Mouse (Mus musculus) hindbrain, embryonic 12.5 days (tissue): ENCODE results near the gene H2afy. TPM values are rescaled to one million over a fixed set of nuclear protein-coding genes. Genes with fewer than 3 reads are reported as not detected.
"Not testable (repeated sequence)": the region's sequence is repeated elsewhere in the genome, so short reads cannot be mapped to it uniquely, and the experiment has no call there.

Source experiments
- ATAC-seq: fragments of 200-750 bp; cut with Nextera tagmentation; 2 replicates; pipeline ENCODE4 v1.8.0; 2017; ENCODE audit warnings: moderate TSS enrichment; ENCODE audit not compliant: low FRiP score
- H3K27ac ChIP-seq: fragments of 300-500 bp; sonication (generic); 2 replicates; pipeline ENCODE4 v1.5.1; 2016; ENCODE audit warnings: mild to moderate bottlenecking
- H3K27me3 ChIP-seq: fragments of 300-500 bp; sonication (generic); 2 replicates; pipeline ENCODE4 v1.6.1; 2016; ENCODE audit warnings: mild to moderate bottlenecking
- H3K36me3 ChIP-seq: fragments of 300-500 bp; sonication (generic); 2 replicates; pipeline ENCODE4 v1.6.1; 2016; ENCODE audit warnings: mild to moderate bottlenecking
- H3K4me1 ChIP-seq: fragments of 300-500 bp; sonication (generic); 2 replicates; pipeline ENCODE4 v1.6.1; 2016
- H3K4me2 ChIP-seq: fragments of 300-500 bp; sonication (generic); replicated peaks from 2 replicates; pipeline ENCODE4 v1.6.1; 2016; ENCODE audit warnings: mild to moderate bottlenecking
- H3K4me3 ChIP-seq: fragments of 300-500 bp; sonication (generic); 2 replicates; pipeline ENCODE4 v1.5.1; 2016; ENCODE audit warnings: mild to moderate bottlenecking
- H3K9ac ChIP-seq: fragments of 300-500 bp; sonication (generic); 2 replicates; pipeline ENCODE4 v1.6.1; 2016; ENCODE audit warnings: mild to moderate bottlenecking, moderate library complexity
- H3K9me3 ChIP-seq: fragments of 300-500 bp; sonication (generic); replicated peaks from 2 replicates; pipeline ENCODE4 v1.6.1; 2016; ENCODE audit warnings: mild to moderate bottlenecking
- WGBS: fragments of 180-500 bp; shearing (Covaris S2); methylation state at CpG from one replicate; pipeline ENCODE4 v1.1.7; 2016; 5-methylcytosine and 5-hydroxymethylcytosine counted together
- polyA plus RNA-seq: library from polyadenylated mRNA; unstranded; fragments of >200 nt; fragmentation: Nextera tagmentation; extraction: Ambion mirVana; gene quantifications from 2 replicates; pipeline ENCODE4 v1.2.1, GENCODE M21; 2016

Gene H2afy
- polyA plus RNA-seq, 1 experiment from 2014 or later: 491 TPM

DNA sequence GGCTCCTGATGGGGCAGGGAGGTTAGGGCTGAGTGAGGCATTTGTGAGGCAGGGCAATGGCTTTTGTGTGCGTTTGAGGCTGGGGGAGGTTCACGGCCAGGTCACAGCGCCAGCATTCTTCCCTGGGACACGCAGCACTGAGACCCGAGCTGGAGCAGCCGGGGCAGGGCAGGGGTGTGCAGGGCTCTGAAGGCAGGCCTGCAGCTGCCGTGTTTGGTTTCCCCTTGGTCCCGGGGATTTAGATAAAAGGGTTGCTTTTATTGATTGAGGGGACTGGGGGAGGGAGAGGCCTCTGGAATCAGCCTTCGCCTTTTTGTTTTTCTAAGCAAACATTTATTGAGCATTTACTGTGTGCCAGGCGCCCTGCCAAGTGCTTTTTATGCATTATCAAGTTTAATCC is 83.4 kb downstream of the H2afy start:
- WGBS: 8% methylated on average over 10 of the region's 10 CpGs
- Histone ChIP-seq H3K4me2 (no peak overlapping the region), H3K27me3 (0 out of 2 replicates have a peak, but pooled peaks cover 4% of the 10 kb centered on the region), H3K9me3 (no peaks in the 10 kb centered on the region), H3K27ac (no peak overlapping the region), H3K36me3 (no peaks in the 10 kb centered on the region), H3K9ac (no peak overlapping the region), H3K4me1 (peaks cover 34% of the 10 kb centered on the region), H3K4me3 (no peak overlapping the region)
- ATAC-seq: no peak

DNA sequence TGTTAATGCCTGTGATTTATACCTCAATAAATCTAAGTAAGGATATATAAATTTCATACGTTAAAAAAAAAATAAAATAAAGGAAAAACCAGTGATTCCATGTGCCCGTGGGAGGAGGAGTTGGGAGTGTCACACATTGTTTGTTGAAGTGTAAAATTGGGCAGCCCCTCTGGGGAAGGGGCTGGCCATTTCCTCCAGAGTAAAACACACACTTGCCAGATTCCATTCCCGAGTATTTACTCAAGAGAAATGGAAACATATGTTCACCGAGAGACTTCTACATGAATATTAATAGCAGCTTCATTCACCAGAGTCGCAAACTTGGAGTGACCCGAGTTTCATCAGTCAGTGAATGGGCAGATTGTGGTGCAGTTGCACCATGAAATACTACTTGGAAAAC is 85.9 kb downstream of the H2afy start:
- 33% methylated on average over 6 of the region's 6 CpGs for WGBS
- H3K27me3 ChIP-seq: 0 out of 2 replicates have a peak, but pooled peaks cover 4% of the 10 kb centered on the region
- no peak overlapping the region for H3K4me3 ChIP-seq
- no peak overlapping the region for H3K9ac ChIP-seq
- H3K27ac ChIP-seq: no peak overlapping the region
- peaks cover 34% of the 10 kb centered on the region for H3K4me1 ChIP-seq
- ATAC-seq: no peak
- no peaks in the 10 kb centered on the region for H3K36me3 ChIP-seq
- H3K9me3 ChIP-seq: no peaks in the 10 kb centered on the region
- H3K4me2 ChIP-seq: no peak overlapping the region

DNA sequence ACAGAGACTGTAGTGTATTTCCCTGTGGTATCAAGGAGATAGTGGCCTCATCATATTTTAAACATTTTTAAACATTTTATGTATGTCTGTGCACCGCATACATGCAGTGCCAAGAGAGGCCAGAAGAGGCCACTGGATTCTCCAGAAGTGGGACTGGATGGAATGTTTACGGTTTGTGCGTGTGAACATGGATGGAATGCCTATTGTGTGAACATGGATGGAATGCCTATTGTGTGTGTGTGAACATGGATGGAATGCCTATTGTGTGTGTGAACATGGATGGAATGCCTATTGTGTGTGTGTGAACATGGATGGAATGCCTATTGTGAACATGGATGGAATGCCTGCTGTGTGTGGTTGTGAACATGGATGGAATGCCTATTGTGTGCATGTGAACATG is 93.9 kb downstream of the H2afy start:
- H3K4me1 ChIP-seq: no peaks in the 10 kb centered on the region
- no peak overlapping the region for H3K9ac ChIP-seq
- H3K27ac ChIP-seq: no peak overlapping the region
- WGBS: 88% methylated on average over 3 of the region's 3 CpGs
- ATAC-seq: no peak
- H3K4me3 ChIP-seq: no peak overlapping the region
- no peaks in the 10 kb centered on the region for H3K27me3 ChIP-seq
- no peaks in the 10 kb centered on the region for H3K9me3 ChIP-seq
- no peaks in the 10 kb centered on the region for H3K36me3 ChIP-seq
- H3K4me2 ChIP-seq: no peak overlapping the region

DNA sequence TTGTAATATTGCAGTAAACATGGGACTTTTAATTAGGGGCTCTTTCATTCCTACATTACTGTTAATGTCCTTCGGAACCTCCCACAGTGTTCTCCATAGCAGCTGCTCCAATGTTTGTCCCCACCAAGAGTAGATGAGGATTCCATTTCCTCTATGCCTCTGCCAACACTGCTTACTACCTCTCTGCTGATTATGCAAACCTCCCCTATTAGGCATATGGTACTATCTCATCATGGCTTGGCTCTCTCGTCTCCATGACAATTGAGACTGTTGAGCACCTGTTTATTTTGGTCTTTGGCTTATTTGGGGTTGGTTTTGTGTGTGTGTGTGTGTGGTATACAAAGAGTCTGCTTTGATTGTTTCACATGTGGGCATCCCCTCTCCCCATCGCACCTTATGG is 95.5 kb downstream of the H2afy start:
- Histone ChIP-seq H3K36me3 (no peaks in the 10 kb centered on the region), H3K4me1 (no peaks in the 10 kb centered on the region), H3K27me3 (no peaks in the 10 kb centered on the region), H3K9ac (no peak overlapping the region), H3K9me3 (no peaks in the 10 kb centered on the region), H3K27ac (no peak overlapping the region), H3K4me3 (no peak overlapping the region), H3K4me2 (no peak overlapping the region)
- no peak for ATAC-seq
- 79% methylated on average over 3 of the region's 3 CpGs for WGBS

DNA sequence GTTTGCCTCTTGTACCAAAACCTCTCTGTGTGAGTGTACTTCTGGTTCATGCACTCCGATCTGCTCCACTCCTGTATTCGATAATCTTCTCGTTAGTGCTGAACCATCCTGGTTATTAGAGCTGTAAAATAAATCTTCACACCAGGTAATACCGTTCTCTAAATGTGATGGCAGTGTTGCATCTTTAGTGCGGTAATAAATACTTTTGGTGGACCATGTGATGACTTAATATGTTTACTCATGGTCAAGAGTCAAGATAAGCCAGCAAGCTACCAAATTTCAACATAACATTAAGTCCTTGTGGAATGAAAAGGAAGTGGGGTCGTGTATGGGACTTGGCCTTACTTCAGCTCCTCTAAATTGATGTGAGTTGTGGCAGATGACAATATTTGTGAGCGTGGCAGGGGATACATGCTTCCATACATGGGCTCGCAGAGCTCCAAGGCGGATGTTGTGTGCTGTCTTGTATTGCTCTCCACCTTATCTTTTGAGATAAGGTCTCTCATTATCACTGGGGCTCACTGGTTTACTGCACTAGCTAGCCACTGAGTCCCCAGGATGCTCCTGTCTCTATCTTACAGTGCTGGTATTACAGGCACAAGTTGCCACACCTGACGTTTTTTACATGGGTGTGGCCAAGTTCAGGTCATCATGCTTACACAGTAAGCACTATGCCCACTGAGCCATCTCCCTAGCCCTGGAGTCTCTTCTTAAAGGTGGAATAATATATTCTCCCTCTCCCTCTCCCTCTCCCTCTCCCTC is 96.4 kb downstream of the H2afy start:
- no peaks in the 10 kb centered on the region for H3K9me3 ChIP-seq
- 83% methylated on average over 10 of the region's 10 CpGs for WGBS
- no peaks in the 10 kb centered on the region for H3K27me3 ChIP-seq
- H3K36me3 ChIP-seq: no peaks in the 10 kb centered on the region
- no peak for ATAC-seq
- no peak overlapping the region for H3K4me2 ChIP-seq
- no peak overlapping the region for H3K4me3 ChIP-seq
- no peak overlapping the region for H3K9ac ChIP-seq
- H3K27ac ChIP-seq: no peak overlapping the region
- H3K4me1 ChIP-seq: no peaks in the 10 kb centered on the region

DNA sequence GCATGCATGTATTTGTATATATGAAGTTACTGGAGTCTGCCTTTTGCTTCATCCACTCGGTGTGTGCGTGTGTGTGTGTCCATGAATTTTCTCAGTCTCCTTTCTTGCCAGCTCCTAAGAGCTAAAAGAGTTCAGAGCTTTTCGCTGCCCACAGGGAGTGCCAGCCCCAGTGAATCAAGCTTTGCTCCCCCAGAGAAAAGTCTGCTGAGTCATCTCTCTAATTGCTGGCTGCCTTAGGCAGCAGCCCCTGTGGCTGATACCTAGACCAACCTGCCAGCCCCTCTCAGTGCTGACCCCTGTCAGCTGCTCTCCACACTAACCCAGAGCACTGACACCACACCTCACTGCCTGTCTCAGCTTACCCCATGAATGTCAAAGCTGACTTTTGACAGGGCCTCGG is 107.2 kb downstream of the H2afy start:
- WGBS: 82% methylated on average over 4 of the region's 4 CpGs

DNA sequence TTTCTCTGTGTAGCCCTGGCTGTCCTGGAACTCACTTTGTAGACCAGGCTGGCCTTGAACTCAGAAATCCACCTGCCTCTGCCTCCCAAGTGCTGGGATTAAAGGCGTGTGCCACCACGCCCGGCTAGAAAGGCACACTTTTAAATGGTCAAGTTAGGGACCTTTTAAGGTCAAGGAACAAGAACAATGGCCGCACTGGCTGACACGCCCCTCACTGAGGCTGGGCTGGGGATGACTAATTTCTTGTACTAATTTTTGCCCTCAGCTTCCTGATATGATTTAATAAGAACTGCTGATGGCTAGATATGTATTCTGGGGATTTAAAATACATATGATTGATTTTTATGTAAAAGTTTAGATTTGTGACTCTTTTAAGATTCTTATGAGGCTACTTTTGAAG is 108.2 kb downstream of the H2afy start:
- WGBS: 62% methylated on average over 5 of the region's 5 CpGs
- H3K36me3 ChIP-seq, H3K4me1 ChIP-seq, H3K4me2 ChIP-seq, ATAC-seq, H3K9ac ChIP-seq, H3K27me3 ChIP-seq, H3K27ac ChIP-seq, H3K4me3 ChIP-seq, H3K9me3 ChIP-seq: not testable (repeated sequence)

More for the DNA sequence above, 107.2 kb downstream of the H2afy start:
- Histone ChIP-seq H3K4me3 (no peak overlapping the region), H3K9ac (no peak overlapping the region), H3K27ac (no peak overlapping the region), H3K4me1 (no peaks in the 10 kb centered on the region), H3K4me2 (no peak overlapping the region), H3K36me3 (no peaks in the 10 kb centered on the region), H3K9me3 (no peaks in the 10 kb centered on the region), H3K27me3 (no peaks in the 10 kb centered on the region)
- no peak for ATAC-seq

DNA sequence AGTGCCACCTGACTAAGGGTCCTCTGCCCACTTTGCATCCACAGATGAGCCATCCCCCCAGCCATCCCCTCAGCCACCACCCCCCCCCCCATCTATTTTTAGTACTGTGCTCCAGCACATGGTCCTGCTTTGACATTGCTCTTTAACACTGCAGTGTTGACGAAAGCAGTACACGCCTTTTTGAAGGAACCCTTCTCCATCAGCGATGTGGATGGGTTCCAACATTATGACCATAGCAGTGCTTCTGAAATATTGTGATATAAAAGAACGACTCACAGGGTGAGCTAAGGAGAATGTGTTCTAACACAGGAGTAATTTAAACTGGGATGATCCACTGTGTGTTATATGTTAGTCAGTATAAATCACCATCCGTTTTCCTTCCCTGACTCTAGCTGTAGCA is 109.5 kb downstream of the H2afy start:
- WGBS: 86% methylated on average over 5 of the region's 5 CpGs
- Histone ChIP-seq H3K4me1 (no peaks in the 10 kb centered on the region), H3K4me3 (no peak overlapping the region), H3K27me3 (no peaks in the 10 kb centered on the region), H3K9ac (no peak overlapping the region), H3K36me3 (no peaks in the 10 kb centered on the region), H3K9me3 (no peaks in the 10 kb centered on the region), H3K4me2 (no peak overlapping the region), H3K27ac (no peak overlapping the region)
- no peak for ATAC-seq

DNA sequence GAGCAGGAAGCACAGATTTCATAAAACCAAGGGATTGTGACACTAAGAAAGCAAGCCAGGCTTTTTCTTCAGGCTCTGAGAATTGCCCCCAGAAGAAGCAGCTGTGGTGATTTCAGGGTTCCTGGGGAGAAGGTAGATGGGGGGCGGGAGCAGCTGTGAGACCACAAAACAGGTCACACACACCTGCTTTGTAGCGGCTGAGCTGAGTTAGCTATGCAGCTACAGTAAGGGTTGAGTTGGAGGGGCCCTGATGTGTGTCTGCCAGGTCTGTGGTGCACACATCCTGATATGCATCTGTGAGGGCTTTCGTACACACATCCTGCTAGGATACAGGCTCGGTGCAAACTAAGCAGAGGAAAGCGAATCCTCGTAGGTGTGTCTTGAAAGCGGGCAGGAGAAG is 110.1 kb downstream of the H2afy start:
- H3K9ac ChIP-seq: no peak overlapping the region
- H3K27me3 ChIP-seq: no peaks in the 10 kb centered on the region
- H3K27ac ChIP-seq: no peak overlapping the region
- no peak overlapping the region for H3K4me3 ChIP-seq
- 79% methylated on average over 7 of the region's 7 CpGs for WGBS
- H3K4me1 ChIP-seq: no peaks in the 10 kb centered on the region
- no peak for ATAC-seq
- no peaks in the 10 kb centered on the region for H3K36me3 ChIP-seq
- no peaks in the 10 kb centered on the region for H3K9me3 ChIP-seq
- no peak overlapping the region for H3K4me2 ChIP-seq

DNA sequence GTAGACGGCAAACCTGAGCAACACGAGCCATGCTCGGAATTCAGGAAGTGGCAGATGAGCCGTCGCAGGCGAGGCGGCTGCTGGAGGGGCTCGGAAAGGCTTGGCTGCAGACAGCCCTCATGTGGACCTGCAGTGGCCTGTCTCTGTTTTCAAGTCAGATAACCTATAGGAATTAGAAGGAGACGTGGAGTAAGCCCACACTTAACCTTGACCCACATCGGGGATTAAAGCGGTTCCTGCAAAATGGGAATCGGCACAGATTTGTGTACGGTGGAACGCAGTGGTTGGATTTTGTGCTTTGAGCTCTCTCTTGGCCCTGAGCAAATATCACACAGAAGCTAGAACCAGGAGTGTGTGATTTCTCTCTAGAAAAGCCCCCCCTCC is 111.1 kb downstream of the H2afy start:
- no peaks in the 10 kb centered on the region for H3K9me3 ChIP-seq
- H3K9ac ChIP-seq: no peak overlapping the region
- no peak overlapping the region for H3K27ac ChIP-seq
- 69% methylated on average over 14 of the region's 14 CpGs for WGBS
- H3K4me3 ChIP-seq: no peak overlapping the region
- ATAC-seq: no peak
- no peaks in the 10 kb centered on the region for H3K4me1 ChIP-seq
- H3K4me2 ChIP-seq: no peak overlapping the region
- no peaks in the 10 kb centered on the region for H3K36me3 ChIP-seq
- H3K27me3 ChIP-seq: no peaks in the 10 kb centered on the region

DNA sequence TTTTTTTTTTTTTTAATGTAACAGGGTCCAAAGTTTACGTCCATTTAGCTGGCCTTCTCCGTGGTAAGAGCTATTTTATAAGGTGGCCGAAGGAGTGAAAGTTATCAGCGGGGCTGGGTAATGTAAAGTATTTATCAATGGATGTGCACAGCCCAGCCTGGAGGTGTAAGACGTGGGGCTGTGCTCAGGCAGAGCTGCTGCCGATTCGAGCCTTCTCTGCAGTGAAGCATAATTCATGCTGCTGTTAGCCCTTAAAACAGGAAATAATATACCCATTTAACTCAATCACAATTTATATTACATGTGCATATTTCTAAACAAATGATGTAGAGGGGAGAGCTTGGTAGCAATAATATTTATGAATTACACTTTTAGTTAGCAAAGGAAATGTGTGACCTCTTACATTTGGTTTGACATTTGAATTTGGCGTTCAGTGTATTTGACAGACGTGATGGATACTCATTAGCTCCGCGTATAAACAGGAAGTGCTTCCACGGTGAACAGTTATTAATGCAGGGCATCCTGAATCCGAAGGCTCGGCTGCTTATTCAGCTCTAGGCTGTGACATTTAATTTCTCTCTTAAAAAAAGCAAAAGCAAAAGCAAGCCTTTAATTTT is 111.6 kb downstream of the H2afy start:
- ATAC-seq: no peak
- Histone ChIP-seq H3K9me3 (no peaks in the 10 kb centered on the region), H3K4me2 (no peak overlapping the region)

More for the DNA sequence above, 111.6 kb downstream of the H2afy start:
- Histone ChIP-seq H3K27ac (no peak overlapping the region), H3K4me1 (no peaks in the 10 kb centered on the region), H3K27me3 (no peaks in the 10 kb centered on the region), H3K9ac (no peak overlapping the region), H3K4me3 (no peak overlapping the region), H3K36me3 (no peaks in the 10 kb centered on the region)
- 63% methylated on average over 14 of the region's 14 CpGs for WGBS
